Mouse (Mus musculus): ENCODE measurements around the gene Gm48551. TPM values are rescaled to one million over a fixed set of nuclear protein-coding genes. Genes with fewer than 3 reads are reported as not detected.

Gene Gm48551
- polyA plus RNA-seq, 1 experiment: 0.38 TPM

DNA sequence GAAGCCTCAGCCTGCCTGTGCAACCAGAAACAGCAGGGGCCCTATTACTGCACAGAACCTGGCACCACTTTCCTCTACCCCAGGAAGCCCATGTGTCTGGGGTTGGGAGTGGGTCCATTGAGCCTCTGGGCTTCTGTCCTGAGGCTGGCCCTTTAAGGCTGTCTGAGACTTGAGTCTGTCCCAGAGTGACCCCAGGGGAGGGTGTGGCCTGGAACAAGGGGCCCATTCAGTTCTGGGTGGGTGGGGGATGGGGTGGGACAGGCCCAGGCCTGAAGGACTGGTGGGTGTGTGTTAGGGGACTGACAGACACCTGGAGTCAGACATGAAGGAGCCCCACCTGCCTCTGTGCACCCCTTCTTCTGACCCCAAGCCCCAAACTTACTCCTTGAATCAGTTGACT, 30.4 kb downstream of the Gm48551 start:
- TF ChIP-seq GATA1 (IDR thresholded peaks at IDR 0.05; ENCODE audit: low read length): no peak

- no peak for TF ChIP-seq GATA1 (IDR thresholded peaks at IDR 0.05; ENCODE audit: low read length)
These were observed 30.9 kb downstream of the Gm48551 start for GRCm38 (mm10) chr10:81415146-81415545.

DNA sequence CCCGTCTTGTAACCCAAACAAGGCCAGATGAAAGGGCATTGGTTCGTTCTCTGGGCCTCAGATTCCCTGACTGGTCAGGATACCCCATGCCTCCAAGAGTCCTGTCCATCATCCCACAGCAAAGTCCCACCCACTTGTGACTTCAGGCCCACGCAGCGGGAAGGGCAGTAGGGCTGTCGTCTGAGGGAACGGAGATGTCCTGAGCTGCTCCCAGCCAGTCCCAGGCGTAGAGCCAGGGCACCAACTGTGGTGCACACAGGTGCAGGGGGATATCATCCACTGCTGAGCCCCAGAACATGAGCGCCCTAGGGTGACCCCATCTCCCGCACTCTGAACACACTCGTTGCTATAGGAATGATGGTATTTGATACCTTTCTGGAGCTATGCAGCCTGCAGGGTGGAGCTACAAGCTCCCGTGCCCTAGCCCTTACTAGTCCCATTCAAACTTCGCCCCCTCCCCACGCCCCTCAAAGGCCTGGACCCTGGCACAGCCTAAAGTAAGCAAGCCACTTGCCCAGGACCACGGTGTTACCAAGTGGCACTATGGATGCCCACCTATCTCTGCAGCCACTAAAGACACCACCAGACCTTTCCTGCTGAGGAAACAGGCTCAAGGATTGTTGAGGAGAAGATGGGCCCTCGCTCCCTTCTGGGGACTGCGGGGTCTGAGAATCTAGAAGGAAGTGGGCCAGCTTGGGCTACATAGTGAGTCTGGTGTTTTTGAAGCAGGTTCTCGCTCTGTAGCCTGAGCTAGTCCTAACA, 31.5 kb downstream of the Gm48551 start:
- no peak for TF ChIP-seq GATA1 (IDR thresholded peaks at IDR 0.05; ENCODE audit: low read length)

DNA sequence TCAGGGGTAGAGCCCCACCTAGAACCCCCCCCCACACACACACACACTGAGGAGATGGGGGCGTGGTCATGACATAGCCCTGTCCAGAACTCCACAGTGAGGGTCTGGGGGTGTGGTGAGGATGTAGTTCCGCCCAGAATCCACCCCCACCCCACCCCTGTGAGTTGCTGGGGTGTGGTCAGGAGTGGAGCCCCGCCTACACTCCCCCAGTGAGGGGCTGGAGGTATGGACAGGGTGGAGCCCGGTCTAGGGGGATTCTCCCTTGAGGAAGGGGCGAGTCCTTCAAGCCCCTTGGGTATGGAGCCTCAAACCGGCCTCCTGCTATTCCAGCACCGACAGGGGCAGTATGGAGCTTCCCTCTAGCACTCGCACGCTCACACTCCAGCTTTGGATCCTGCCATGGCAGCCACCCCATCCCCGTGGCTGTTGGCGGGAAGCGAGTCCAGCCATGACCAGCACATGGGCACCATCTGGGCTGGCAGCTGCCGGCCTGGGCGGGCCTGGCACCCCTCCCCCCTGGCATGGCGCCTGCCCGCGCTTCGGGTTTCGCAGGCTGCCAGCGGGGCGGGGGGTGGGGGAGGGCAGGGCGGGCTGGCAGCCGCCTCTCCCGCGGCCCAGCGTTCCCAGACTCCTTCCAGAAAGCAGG, 32.4 kb downstream of the Gm48551 start:
- no peak for TF ChIP-seq GATA1 (IDR thresholded peaks at IDR 0.05; ENCODE audit: low read length)

GRCm38 (mm10) chr10:81417227-81418215, 33.3 kb downstream of the Gm48551 start:
- no peak for TF ChIP-seq GATA1 (IDR thresholded peaks at IDR 0.05; ENCODE audit: low read length)

GRCm38 (mm10) chr10:81418216-81419070, 34.2 kb downstream of the Gm48551 start:
- TF ChIP-seq GATA1 (IDR thresholded peaks at IDR 0.05; ENCODE audit: low read length): no peak

GRCm38 (mm10) chr10:81419111-81419928, 35.1 kb downstream of the Gm48551 start:
- no peak for TF ChIP-seq GATA1 (IDR thresholded peaks at IDR 0.05; ENCODE audit: low read length)

DNA sequence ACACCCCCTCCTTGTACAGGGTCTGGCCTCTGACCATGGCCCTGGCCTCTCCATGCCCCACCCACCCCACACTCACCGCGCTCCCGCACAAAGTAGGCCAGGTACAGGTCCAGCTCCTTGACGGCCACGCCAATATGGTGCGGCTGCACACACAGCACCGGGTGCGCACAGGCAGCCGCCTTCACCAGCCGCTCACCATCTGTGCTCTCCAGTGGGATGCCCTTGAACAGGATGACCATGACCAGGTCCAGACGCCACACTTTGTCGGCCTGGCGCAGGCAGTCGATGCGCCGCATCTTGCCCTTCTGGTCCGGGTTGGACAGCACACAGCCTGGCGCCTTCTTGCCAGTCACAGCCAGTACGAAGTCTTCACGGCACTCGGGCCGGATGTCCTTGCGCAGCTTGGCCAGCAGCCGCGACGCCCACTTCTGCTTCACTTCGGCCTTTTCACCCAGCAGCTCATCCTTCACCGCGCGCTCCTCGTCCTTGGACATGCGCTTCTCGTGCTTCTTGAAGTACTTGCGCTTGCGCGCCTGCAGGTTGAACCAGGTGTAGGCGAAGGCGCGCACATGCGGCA, 36.0 kb downstream of the Gm48551 start:
- no peak for TF ChIP-seq GATA1 (IDR thresholded peaks at IDR 0.05; ENCODE audit: low read length)

- no peak for TF ChIP-seq GATA1 (IDR thresholded peaks at IDR 0.05; ENCODE audit: low read length)
These were observed 37.0 kb downstream of the Gm48551 start for GRCm38 (mm10) chr10:81421041-81421796.

GRCm38 (mm10) chr10:81421797-81422100, 37.5 kb downstream of the Gm48551 start:
- TF ChIP-seq GATA1 (IDR thresholded peaks at IDR 0.05; ENCODE audit: low read length): no peak

DNA sequence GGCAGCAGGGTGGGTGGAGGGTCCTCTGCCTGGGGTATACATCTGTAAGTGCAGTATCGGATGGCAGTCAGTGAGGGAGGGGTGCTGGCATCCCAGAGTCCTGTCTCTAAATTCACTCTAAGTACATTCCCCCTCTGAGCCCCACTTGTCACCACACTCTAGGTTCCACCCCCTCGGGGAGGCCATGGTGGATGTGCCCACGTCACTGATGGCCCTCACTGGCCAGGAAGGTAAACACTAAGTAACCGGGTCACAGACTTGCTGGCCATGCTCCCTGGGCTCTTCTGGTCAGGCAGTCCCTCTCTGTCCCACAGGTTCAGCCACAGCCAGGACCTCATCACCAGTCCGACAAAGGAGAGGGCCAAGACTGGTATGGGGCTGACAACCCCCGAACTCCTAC, 37.9 kb downstream of the Gm48551 start:
- TF ChIP-seq GATA1 (IDR thresholded peaks at IDR 0.05; ENCODE audit: low read length): no peak

- TF ChIP-seq GATA1 (IDR thresholded peaks at IDR 0.05; ENCODE audit: low read length): no peak
These were observed 38.5 kb downstream of the Gm48551 start for GRCm38 (mm10) chr10:81422661-81423217.
